Mouse (Mus musculus) left cerebral cortex, postnatal 10 days (tissue): ENCODE measurements around the gene Cpxm1. TPM values are rescaled to one million over a fixed set of nuclear protein-coding genes. Genes with fewer than 3 reads are reported as not detected.

ENCODE experiments used
- DNase-seq, 2 experiments: peaks; one replicate each; pipeline ENCODE4 v3.0.0; 2021 to 2022; ENCODE audit warnings: low spot score in 2 of 2, mixed read lengths in 1 of 2; ENCODE audit errors: extremely low spot score in 1 of 2
- intact Hi-C: fragments of 180-260 bp; cut with DNase I; formaldehyde crosslinking; loops from one replicate; pipeline ENCODE4 v1.15.1; 2025
- total RNA-seq, 2 experiments: library from RNA; stranded (reverse); gene quantifications; 2 replicates each; pipeline ENCODE4 v1.2.3; 2021

Cpxm1 gene
- 10 to 100 TPM; 16.9 to 20.9 TPM for total RNA-seq

GRCm38 (mm10) chr2:130397186-130397985 lies at the start of gene Cpxm1:
TSS of gene Cpxm1 (minus strand) at chr2:130397574.
- intact Hi-C loops: no loop called here
- peak in 1 of 2 experiments; percentile 63 for DNase-seq

GRCm38 (mm10) chr2:130442162-130442561 lies 44.8 kb upstream of the Cpxm1 start:
- intact Hi-C loops: no loop called here

DNA sequence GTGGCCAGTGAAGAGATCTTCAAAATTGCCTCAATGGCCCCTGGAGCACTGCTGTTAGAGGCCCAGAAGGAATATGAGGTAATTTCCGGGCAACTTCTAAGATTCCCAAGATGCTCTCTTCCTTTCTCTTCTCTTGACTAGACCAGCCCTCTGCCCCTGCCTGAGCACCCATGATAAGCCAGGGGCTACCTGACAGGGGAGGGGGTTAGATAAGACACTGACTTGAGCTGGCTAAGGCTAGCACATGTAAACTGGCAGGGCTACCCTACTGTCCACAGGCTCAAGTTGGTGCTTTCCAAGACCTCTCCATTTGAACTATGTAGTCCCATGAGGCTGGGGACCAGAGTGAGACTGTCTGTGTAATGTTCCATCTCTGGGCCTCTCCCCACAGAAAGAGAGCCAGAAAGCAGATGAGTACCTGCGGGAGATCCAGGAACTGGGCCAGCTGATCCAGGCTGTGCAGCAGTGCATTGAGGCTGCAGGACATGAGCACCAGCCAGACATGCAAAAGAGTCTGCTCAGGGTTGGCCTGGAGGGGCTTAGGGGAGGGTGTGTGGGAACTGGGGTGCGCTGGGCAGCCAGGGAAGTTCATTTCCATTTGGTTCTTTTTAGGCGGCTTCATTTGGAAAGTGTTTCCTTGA lies 42.6 kb upstream of the Cpxm1 start:
- intact Hi-C loops: no loop called here
- no peak for DNase-seq

More at GRCm38 (mm10) chr2:130442162-130442561, 44.8 kb upstream of the Cpxm1 start:
- DNase-seq: no peak

DNA sequence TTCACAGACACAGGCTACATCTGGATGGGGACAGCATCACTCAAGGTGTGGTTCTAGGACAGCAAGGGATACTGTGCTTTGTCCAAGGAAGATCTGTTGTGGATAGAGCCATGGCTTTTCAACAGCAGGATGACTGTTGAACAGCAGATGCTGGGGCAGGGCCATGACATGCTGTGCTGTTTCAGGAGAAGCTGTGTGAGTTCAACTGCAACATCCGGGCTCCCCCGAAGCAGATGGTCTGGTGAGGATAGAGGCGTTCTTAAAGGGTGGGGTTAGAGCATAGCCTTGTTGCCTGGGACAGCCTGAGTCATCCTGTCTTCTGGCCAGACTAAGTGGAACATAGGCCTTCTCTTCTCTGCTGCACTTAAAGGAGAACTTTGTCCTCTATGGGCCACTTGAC lies 41.5 kb upstream of the Cpxm1 start:
- intact Hi-C loops: no loop called here
- DNase-seq: no peak

DNA sequence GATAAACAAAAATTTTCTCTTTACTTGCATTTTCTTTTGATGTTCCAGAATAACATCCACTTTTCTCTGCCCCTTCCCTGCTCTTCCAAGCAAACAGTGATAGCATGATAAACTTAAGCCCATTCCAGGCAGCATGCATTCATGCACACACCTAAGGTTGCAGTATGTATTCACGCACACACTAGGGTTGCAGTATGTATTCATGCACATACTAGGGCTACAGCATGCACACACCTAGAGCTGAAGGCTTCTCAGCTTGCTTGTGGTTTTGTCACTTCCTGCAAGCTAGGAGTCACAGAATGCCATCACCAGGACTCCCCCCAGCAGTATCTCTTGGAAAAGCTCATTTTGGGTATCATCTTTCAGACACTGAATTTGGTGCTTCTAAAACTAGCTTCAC lies 39.4 kb upstream of the Cpxm1 start:
- intact Hi-C loops: no loop called here
- DNase-seq: no peak

DNA sequence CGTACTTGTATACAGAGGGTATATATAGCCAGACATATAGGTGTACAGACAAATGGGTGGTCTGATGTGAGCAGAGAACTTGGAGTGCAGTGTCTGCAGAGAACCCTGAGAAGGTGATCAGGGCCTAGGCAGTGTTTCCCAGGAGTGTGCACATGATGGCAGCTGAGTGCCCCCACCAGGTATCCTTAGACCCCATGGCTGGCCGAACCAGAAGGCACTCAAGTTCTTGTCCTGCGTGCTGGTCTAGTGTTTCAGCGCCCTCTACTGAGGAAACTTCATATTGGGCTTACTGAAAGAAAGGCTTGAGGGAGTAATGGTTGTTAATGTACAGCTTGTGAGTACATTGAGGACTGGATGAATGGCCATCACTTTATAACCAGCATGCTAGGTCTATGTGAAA lies 35.8 kb upstream of the Cpxm1 start:
- intact Hi-C loops: no loop called here
- DNase-seq: peak; percentile 53 to 59

DNA sequence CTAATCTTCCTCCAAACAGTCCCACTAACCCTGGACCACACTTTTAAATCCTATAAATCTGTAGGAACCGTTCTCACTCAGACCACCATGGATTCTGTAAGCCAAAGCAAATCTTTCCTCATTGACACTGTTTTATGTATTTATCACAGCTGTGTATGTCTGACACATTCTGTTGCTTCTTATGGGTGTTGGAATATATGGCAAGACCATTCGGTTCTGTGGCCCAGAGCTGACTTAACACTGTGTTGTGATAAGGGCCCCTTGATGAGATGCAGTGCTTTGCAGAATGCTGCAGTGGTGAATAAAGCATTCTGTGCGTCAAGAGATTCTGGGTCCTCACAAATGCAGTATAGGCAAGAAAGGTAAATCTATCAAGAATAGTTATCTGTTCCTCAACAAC lies 34.8 kb upstream of the Cpxm1 start:
- intact Hi-C loops: no loop called here
- no peak for DNase-seq

DNA sequence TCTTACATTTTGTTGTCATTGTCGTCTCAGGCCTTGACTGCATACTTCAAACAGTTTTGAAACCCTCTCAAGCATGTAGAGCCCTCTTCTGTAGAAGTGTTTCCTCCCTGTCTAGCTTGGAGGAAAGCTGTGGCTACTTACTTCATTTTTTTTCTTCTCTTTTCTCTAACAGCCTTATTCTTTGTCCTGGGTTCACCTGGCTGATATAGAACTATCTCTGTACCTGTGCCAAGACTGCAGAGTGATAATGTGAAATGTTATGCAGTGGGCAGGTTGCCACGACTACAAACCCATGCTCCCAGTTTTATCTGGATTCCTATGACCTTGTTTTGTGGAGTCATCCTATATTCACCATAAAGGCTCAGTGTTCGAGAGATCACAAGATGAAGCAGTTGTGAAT lies 33.1 kb upstream of the Cpxm1 start:
- intact Hi-C loops: no loop called here
- no peak for DNase-seq

GRCm38 (mm10) chr2:130429851-130430250 lies 32.5 kb upstream of the Cpxm1 start:
- intact Hi-C loops: no loop called here
- no peak for DNase-seq

- no peak for DNase-seq
- intact Hi-C loops: no loop called here
Measured at GRCm38 (mm10) chr2:130425112-130425511, 27.7 kb upstream of the Cpxm1 start.

GRCm38 (mm10) chr2:130424126-130424853 lies 26.9 kb upstream of the Cpxm1 start, which contains the start of the genes Vps16 and Pced1a:
TSS of gene Vps16 (plus strand) at chr2:130424339.
TSS of gene Pced1a (minus strand) at chr2:130424701.
- intact Hi-C loops: no loop called here
- peak; percentile 89 to 95 for DNase-seq

DNA sequence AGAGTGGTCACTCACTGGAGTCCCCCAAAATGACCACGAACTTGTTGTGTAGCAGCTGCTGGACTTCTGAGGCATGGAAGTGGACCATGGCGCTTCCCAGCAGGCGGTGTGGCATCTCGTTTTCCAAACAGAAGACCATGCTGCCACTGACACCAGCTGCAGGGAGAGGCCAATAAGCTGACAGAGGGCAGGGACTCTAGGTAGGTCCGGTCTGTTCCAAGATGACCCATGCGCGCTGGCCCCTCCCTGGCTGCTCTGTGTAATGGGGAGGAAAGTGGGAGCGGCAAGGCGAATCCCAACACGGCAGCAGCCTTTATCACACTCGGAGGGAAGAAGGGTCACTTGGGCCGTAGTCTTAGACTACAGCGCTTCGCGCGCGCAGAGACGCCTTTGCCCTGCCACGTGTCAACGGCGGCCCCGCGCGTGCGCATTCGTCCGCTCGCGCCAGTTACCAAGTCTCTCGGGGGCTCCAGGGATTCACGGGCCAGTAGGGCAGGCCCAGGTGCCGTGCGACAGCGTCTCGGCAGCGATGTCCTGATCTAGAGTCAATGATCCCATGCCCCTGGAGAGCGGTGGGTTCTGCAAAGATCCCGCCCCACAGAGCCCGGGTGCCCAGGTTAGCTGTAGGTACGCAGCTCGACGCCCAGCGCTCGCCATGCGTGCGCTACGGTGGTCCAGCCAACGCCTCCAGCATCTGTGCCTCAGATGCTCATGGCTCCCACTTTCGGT lies 26.2 kb upstream of the Cpxm1 start:
- DNase-seq: peak; percentile 63 to 90
- intact Hi-C loops: no loop called here

GRCm38 (mm10) chr2:130421781-130422620 lies 24.6 kb upstream of the Cpxm1 start:
- intact Hi-C loops: no loop called here
- no peak for DNase-seq

- DNase-seq: no peak
- intact Hi-C loops: loop anchor here (5.0 kb wide), 1 partner anchor 122 kb away; no protein-coding TSS in a partner anchor
Measured at GRCm38 (mm10) chr2:130414094-130414856, 16.9 kb upstream of the Cpxm1 start.

- DNase-seq: no peak
- intact Hi-C loops: loop anchor here (5.0 kb wide), 1 partner anchor 120 kb away; no protein-coding TSS in a partner anchor
Measured at GRCm38 (mm10) chr2:130412775-130413174, 15.4 kb upstream of the Cpxm1 start.

DNA sequence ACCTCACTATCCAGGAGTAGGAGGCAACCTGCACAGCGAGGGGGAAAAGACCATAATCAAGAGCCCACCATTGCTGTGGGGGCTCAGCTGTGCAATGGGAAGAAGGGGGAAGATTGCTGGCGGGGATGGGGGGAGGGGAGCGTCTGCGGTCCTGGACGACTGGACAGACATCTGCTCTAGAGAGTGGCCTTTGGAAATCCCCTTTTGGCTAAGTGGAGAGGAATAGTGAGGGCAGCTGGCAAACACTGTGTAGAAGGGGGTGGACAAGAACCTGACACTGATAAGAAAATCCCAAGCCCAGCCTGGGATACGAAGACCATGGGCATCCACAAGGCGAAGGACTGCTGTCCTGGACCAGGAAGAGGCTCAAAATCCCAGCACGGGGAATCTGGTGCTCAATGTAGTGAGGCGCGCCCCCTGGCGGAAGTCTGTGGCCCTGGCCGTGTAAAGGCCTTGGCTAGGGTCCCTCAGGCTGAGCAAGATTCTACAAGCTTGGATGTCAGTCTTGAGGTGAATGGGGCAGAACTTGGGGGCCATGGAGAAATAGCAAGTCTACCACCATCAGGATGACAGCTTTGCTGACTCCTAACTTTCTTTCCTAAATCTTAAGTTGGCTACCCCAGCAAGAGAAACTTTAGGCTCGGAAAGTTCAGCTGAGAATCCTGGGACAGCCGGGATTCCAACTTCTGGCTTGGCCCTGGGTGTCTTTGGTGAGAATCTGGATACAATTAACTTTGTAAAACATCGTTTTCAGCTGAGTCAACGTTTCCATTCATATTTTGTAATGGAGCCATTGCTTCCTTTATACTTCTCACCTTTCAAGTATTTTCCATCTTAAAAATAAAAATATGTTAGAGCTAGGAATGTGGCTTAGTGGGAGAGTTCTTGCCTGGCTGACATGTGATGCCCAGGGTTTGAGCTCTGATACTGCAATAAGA lies 14.5 kb upstream of the Cpxm1 start:
- peak; percentile 61 to 84 for DNase-seq
- intact Hi-C loops: loop anchor here (5.0 kb wide), 1 partner anchor 120 kb away; no protein-coding TSS in a partner anchor
